7 mouse cellular contexts compared by ENCODE assay signal in the genomic region with DNA sequence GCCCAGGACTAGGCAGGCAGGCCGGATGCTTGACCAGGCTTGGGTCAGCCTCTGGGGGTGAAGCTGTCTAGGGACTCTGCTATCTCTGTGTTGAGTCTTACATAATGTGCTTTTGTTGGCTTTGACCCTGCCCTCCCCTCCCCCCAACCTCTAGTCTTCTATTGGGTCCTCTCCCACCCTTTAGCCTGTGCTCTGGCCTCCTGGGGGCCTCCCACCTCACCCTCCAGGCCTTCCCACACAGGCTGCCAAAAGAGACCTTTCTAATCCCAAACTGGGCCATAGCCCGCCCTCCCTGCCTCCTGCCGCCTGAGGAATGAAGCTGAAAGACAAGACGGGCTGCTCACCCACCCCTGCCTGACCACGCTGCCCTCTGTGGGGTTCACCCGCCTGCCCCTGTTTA. TPM values are rescaled to one million over a fixed set of nuclear protein-coding genes. Genes with fewer than 3 reads are reported as not detected.
DNase-seq lines count a peak whose midpoint lies in the region; ATAC-seq and TF ChIP-seq lines count a peak whose summit lies in the region.

No protein-coding gene starts in this region.

- no peaks in the 10 kb centered on the region for H3K27me3 ChIP-seq in neural tube, embryonic 12.5 days (replicated peaks)
- H3K27me3 ChIP-seq in heart, embryonic 10.5 days (ENCODE audit: insufficient read depth, poor library complexity, severe bottlenecking): no peaks in the 10 kb centered on the region
- H3K27me3 ChIP-seq in limb, embryonic 13.5 days: no peaks in the 10 kb centered on the region
- H3K27me3 ChIP-seq in stomach, postnatal 0 days (ENCODE audit: control insufficient read depth, insufficient read depth, low read length): no peaks in the 10 kb centered on the region

- H3K4me2 ChIP-seq in neural tube, embryonic 12.5 days (replicated peaks): peak overlapping the region; percentile 1
- 0 out of 2 replicates have a peak overlapping the region, but pooled peaks have one; percentile 3 for H3K4me2 ChIP-seq in limb, embryonic 13.5 days (replicated peaks)
- peak overlapping the region; percentile 20; the same call in 1 of the 2 replicates for H3K4me2 ChIP-seq in stomach, postnatal 0 days (replicated peaks; ENCODE audit: low read depth)

- H3K36me3 ChIP-seq in neural tube, embryonic 12.5 days: no peaks in the 10 kb centered on the region
- H3K36me3 ChIP-seq in heart, embryonic 10.5 days: peaks cover 5% of the 10 kb centered on the region
- H3K36me3 ChIP-seq in limb, embryonic 13.5 days: no peaks in the 10 kb centered on the region
- H3K36me3 ChIP-seq in stomach, postnatal 0 days (ENCODE audit: control insufficient read depth, insufficient read depth, low read length): no peaks in the 10 kb centered on the region; the same call in 1 of the 2 replicates

- TF ChIP-seq EP300 in stomach, postnatal 0 days (optimal IDR thresholded peaks at IDR 0.05): no peak

- no peaks in the 10 kb centered on the region for H3K9me3 ChIP-seq in neural tube, embryonic 12.5 days
- no peaks in the 10 kb centered on the region for H3K9me3 ChIP-seq in heart, embryonic 10.5 days
- no peaks in the 10 kb centered on the region for H3K9me3 ChIP-seq in limb, embryonic 13.5 days
- H3K9me3 ChIP-seq in stomach, postnatal 0 days (ENCODE audit: control insufficient read depth, low read length): no peaks in the 10 kb centered on the region

- DNase-seq in neural tube, embryonic 10.5 days (ENCODE audit: extremely low spot score, low spot score): no peak
- DNase-seq in heart, embryonic 10.5 days (ENCODE audit: low spot score): no peak
- no peak for DNase-seq in stomach, postnatal 0 days (ENCODE audit: low spot score)
- no peak for DNase-seq in layer of hippocampus, adult 9-11 months
- no peak for DNase-seq in layer of hippocampus, postnatal 36 days

- peaks cover 84% of the 10 kb centered on the region for H3K4me1 ChIP-seq in neural tube, embryonic 12.5 days
- H3K4me1 ChIP-seq in heart, embryonic 10.5 days: peaks cover 97% of the 10 kb centered on the region
- H3K4me1 ChIP-seq in limb, embryonic 13.5 days: peaks cover 90% of the 10 kb centered on the region
- H3K4me1 ChIP-seq in stomach, postnatal 0 days (replicated peaks; ENCODE audit: control insufficient read depth, insufficient read depth): peaks cover 13% of the 10 kb centered on the region

- H3K4me3 ChIP-seq in neural tube, embryonic 12.5 days: no peak overlapping the region
- peak overlapping the region; percentile 2; the same call in 1 of the 2 replicates for H3K4me3 ChIP-seq in heart, embryonic 10.5 days
- H3K4me3 ChIP-seq in limb, embryonic 13.5 days: no peak overlapping the region
- no peak overlapping the region for H3K4me3 ChIP-seq in stomach, postnatal 0 days (ENCODE audit: low read depth, low read length)

- no peak for TF ChIP-seq CTCF in stomach, postnatal 0 days (IDR thresholded peaks at IDR 0.05; ENCODE audit: low read depth)

- 35% methylated on average over 6 of the region's 6 CpGs for whole genome bisulfite sequencing in neural tube, embryonic 12.5 days
- 27% methylated on average over 6 of the region's 6 CpGs for WGBS in heart, embryonic 10.5 days
- 57% methylated on average over 6 of the region's 6 CpGs for WGBS in limb, embryonic 13.5 days
- 28% methylated on average over 6 of the region's 6 CpGs for WGBS in stomach, postnatal 0 days

- H3K9ac ChIP-seq in neural tube, embryonic 12.5 days: no peak overlapping the region
- H3K9ac ChIP-seq in limb, embryonic 13.5 days: peak overlapping the region; percentile 53
- H3K9ac ChIP-seq in stomach, postnatal 0 days (ENCODE audit: low read length): peak overlapping the region; percentile 43

- 0 out of 2 replicates have a peak overlapping the region, but pooled peaks have one; percentile 12 for H3K27ac ChIP-seq in neural tube, embryonic 12.5 days
- peak overlapping the region; percentile 82 for H3K27ac ChIP-seq in heart, embryonic 10.5 days
- peak overlapping the region; percentile 70 for H3K27ac ChIP-seq in limb, embryonic 13.5 days
- H3K27ac ChIP-seq in stomach, postnatal 0 days (replicated peaks): peak overlapping the region; percentile 87

- ATAC-seq in neural tube, embryonic 12.5 days (ENCODE audit: low FRiP score, low read depth): no peak
- ATAC-seq in limb, embryonic 13.5 days (ENCODE audit: low FRiP score, low read depth): no peak
- no peak for ATAC-seq in stomach, postnatal 0 days (ENCODE audit: low FRiP score, low TSS enrichment)

RNA-seq across cellular contexts. Expression of a gene that starts 5.1 kb away (rescaled TPM):
- 39.6 and 40.3 TPM in 2 replicates for polyA plus RNA-seq in neural tube, embryonic 12.5 days (2016; fragmentation: Nextera tagmentation; extraction: Ambion mirVana)
- polyA plus RNA-seq in heart, embryonic 10.5 days (2016; fragmentation: Nextera tagmentation; extraction: Ambion mirVana): 47.1 and 55.5 TPM in 2 replicates
- 48.5 and 55.8 TPM in 2 replicates for polyA plus RNA-seq in limb, embryonic 13.5 days (2015; fragmentation: Nextera tagmentation; extraction: Ambion mirVana)
- 90.7 and 101 TPM in 2 replicates for polyA plus RNA-seq in stomach, postnatal 0 days (2015; fragmentation: Nextera tagmentation; extraction: Ambion mirVana)
- total RNA-seq in layer of hippocampus, postnatal 36 days (2021): 10 to 100 TPM; 14.0 to 17.7 TPM

RNA-seq across cellular contexts. Expression of a gene that starts 34.0 kb away (rescaled TPM):
- 121 and 130 TPM in 2 replicates for polyA plus RNA-seq in neural tube, embryonic 12.5 days (2016; fragmentation: Nextera tagmentation; extraction: Ambion mirVana)
- polyA plus RNA-seq in heart, embryonic 10.5 days (2016; fragmentation: Nextera tagmentation; extraction: Ambion mirVana): 19.1 and 21.6 TPM in 2 replicates
- polyA plus RNA-seq in limb, embryonic 13.5 days (2015; fragmentation: Nextera tagmentation; extraction: Ambion mirVana): 20.8 and 20.9 TPM in 2 replicates
- 9.3 and 9.5 TPM in 2 replicates for polyA plus RNA-seq in stomach, postnatal 0 days (2015; fragmentation: Nextera tagmentation; extraction: Ambion mirVana)
- 100 to 1,000 TPM; 561 to 604 TPM for total RNA-seq in layer of hippocampus, postnatal 36 days (2021)

Comparison
In these comparisons a context has a peak if more than half of its experiments do, and no peak if none do; other contexts are left out.
1. H3K27ac ChIP-seq: peak in every context shown above with its lines; median percentile 87 in stomach, postnatal 0 days; 82 in heart, embryonic 10.5 days; 70 in limb, embryonic 13.5 days; 12 in neural tube, embryonic 12.5 days.